Mouse (Mus musculus): Measurements from ENCODE around the gene Zbtb40.

DNA sequence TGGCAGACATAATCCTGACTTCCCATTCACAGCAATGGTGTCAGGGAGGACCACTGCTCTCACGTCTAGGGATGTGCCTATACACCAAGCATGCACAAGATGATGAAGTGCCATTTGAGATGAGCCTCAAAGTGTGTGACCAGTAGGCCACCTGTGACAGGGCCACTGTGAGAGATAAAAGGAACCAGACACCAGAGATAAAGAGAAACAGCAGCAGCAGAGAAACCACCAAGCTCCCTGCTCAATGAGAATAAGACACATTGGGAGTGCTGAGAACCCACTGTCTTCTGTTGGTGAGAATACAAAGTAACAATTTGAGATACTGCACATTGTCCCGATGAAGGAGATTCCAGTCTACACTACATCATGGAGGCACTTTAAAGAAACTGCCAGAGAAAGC, 23.5 kb downstream of the Zbtb40 start:
- no peak for TF ChIP-seq CTCF (IDR thresholded peaks at IDR 0.05; ENCODE audit: extremely low read depth, insufficient read depth, insufficient read length, insufficient replicate concordance)
- no peak for TF ChIP-seq POLR2A (IDR thresholded peaks at IDR 0.05; ENCODE audit: low read depth, low read length)

Data from spleen, adult 2 months (tissue).